Mouse (Mus musculus): ENCODE measurements around the gene Gm49337.

DNA sequence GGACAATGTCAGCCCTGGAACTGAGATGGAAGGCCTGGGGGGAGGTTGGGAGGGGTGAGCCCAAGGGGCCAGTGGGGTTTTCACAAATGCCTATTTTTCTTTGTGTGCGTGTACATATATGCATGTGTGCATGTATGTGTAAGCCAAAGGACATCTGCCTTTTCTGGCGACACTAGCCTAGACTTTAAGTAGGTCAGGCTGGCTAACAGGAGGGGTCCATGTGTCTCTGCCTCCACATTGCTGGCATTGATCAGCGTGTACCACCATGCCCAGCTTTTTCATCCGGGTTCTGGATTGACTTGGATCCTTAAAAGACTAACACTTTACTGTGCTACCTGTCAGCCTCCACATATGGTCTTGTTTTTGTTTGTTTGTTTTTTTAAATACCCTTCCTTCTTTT, 568 bp downstream of the Gm49337 start:
- TF ChIP-seq POLR2A (IDR thresholded peaks at IDR 0.05; ENCODE audit: control insufficient read depth, low read depth, low read length) = no peak
- no peak for TF ChIP-seq CTCF (IDR thresholded peaks at IDR 0.05; ENCODE audit: control insufficient read depth, insufficient read depth, insufficient replicate concordance, low read depth, low read length)
